Mouse (Mus musculus) spleen, adult 2 months (tissue): ENCODE results near the gene Pgd. TPM values are rescaled to one million over a fixed set of nuclear protein-coding genes. Genes with fewer than 3 reads are reported as not detected.

ENCODE experiments used
- DNase-seq, 2 experiments: peaks; one replicate each; pipeline versions ENCODE4 v3.0.0 to v3.0.0-alpha.2; 2012 to 2021; ENCODE audit warnings: low spot score in 2 of 2, low read depth in 1 of 2
- H3K27ac ChIP-seq: fragments of 200-500 bp; 2 replicates; pipeline ENCODE4 v1.5.1; 2012; ENCODE audit warnings: low read length, inconsistent platforms; ENCODE audit not compliant: insufficient read depth
- H3K27me3 ChIP-seq: fragments of 200-500 bp; 2 replicates; pipeline ENCODE4 v1.6.1; 2012; ENCODE audit warnings: mild to moderate bottlenecking, moderate library complexity, low read length, inconsistent platforms; ENCODE audit not compliant: control insufficient read depth, insufficient read depth
- H3K36me3 ChIP-seq: fragments of 200-500 bp; 2 replicates; pipeline ENCODE4 v1.6.1; 2012; ENCODE audit warnings: mild to moderate bottlenecking, low read length, inconsistent platforms; ENCODE audit not compliant: control insufficient read depth, insufficient read depth
- H3K4me1 ChIP-seq: fragments of 200-500 bp; 2 replicates; pipeline ENCODE4 v1.6.1; 2011; ENCODE audit warnings: inconsistent platforms; ENCODE audit not compliant: control insufficient read depth, insufficient read depth, insufficient read length
- H3K4me3 ChIP-seq: fragments of 200-500 bp; 2 replicates; pipeline ENCODE4 v1.5.1; 2011; ENCODE audit warnings: mild to moderate bottlenecking, inconsistent platforms; ENCODE audit not compliant: insufficient read depth, insufficient read length; ENCODE audit errors: extremely low read depth
- CTCF ChIP-seq: fragments of 200-500 bp; IDR thresholded peaks from 2 replicates; pipeline ENCODE4 v1.5.1; 2011; ENCODE audit warnings: mild to moderate bottlenecking, inconsistent platforms; ENCODE audit not compliant: insufficient read depth, insufficient read length, insufficient replicate concordance; ENCODE audit errors: extremely low read depth
- POLR2A ChIP-seq: fragments of 200-500 bp; IDR thresholded peaks from 2 replicates; pipeline ENCODE4 v1.6.1; 2011; ENCODE audit warnings: low read depth, low read length, inconsistent platforms
- WGBS: fragments of 180-500 bp; shearing (Covaris S2); methylation state at CpG from one replicate; pipeline ENCODE4 v1.1.7; 2018; 5-methylcytosine and 5-hydroxymethylcytosine counted together
- polyA plus RNA-seq: library from polyadenylated mRNA; depleted of rRNA; stranded (reverse); fragments of >200 nt; gene quantifications from 2 replicates; pipeline ENCODE4 v1.2.3, GENCODE M21; 2012

The Pgd gene
- polyA plus RNA-seq, 1 experiment: 62.3 TPM

DNA sequence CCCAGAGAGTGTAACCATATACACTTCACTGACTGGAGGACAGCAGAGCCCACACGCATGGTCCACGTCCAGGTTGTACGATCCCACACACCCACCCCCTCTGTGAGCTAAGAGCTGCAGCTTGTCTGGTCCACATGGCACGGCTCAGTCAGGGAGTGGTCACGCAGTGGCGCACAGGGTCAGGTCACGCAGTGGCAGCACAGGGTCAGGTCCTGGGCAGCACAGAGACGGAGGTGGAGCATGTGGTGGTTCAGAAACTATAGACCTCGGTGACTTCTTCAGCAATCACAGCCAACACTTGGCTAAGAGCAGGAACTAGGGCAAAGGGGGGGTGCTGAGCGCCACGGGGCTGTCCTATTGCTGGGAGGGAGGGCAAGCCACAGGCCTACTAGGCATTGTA, 16.3 kb downstream of the Pgd start:
- H3K27ac ChIP-seq: no peak overlapping the region
- H3K27me3 ChIP-seq: no peaks in the 10 kb centered on the region
- peaks cover 7% of the 10 kb centered on the region; the same call in 1 of the 2 replicates for H3K4me1 ChIP-seq
- no peak overlapping the region for H3K4me3 ChIP-seq
- 83% methylated on average over 11 of the region's 11 CpGs for WGBS
- H3K36me3 ChIP-seq: peaks cover 38% of the 10 kb centered on the region
- TF ChIP-seq POLR2A (no peak), CTCF (no peak)
- DNase-seq: no peak

GRCm38 (mm10) chr4:149149611-149150010, 17.0 kb downstream of the Pgd start:
- H3K27ac ChIP-seq: no peak overlapping the region
- peaks cover 33% of the 10 kb centered on the region for H3K36me3 ChIP-seq
- H3K4me1 ChIP-seq: peaks cover 7% of the 10 kb centered on the region; the same call in 1 of the 2 replicates
- TF ChIP-seq CTCF: no peak
- TF ChIP-seq POLR2A: no peak
- 92% methylated on average over 7 of the region's 7 CpGs for WGBS
- H3K4me3 ChIP-seq: no peak overlapping the region
- no peaks in the 10 kb centered on the region for H3K27me3 ChIP-seq
- no peak for DNase-seq

- no peaks in the 10 kb centered on the region for H3K27me3 ChIP-seq
- DNase-seq: no peak
- WGBS: 51% methylated on average over 9 of the region's 9 CpGs
- TF ChIP-seq CTCF (no peak), POLR2A (no peak)
- no peak overlapping the region for H3K27ac ChIP-seq
- H3K4me3 ChIP-seq: no peak overlapping the region
- H3K36me3 ChIP-seq: peaks cover 31% of the 10 kb centered on the region
- H3K4me1 ChIP-seq: peaks cover 7% of the 10 kb centered on the region; the same call in 1 of the 2 replicates
Observed at GRCm38 (mm10) chr4:149149196-149149595, 17.4 kb downstream of the Pgd start.

GRCm38 (mm10) chr4:149148084-149148483, 18.5 kb downstream of the Pgd start:
- DNase-seq: no peak
- peaks cover 7% of the 10 kb centered on the region; the same call in 1 of the 2 replicates for H3K4me1 ChIP-seq
- H3K27ac ChIP-seq: no peak overlapping the region
- peaks cover 24% of the 10 kb centered on the region for H3K36me3 ChIP-seq
- no peak for TF ChIP-seq CTCF
- TF ChIP-seq POLR2A: no peak
- no peaks in the 10 kb centered on the region for H3K27me3 ChIP-seq
- 77% methylated on average over 4 of the region's 4 CpGs for WGBS
- H3K4me3 ChIP-seq: no peak overlapping the region

- DNase-seq: no peak
- no peaks in the 10 kb centered on the region for H3K27me3 ChIP-seq
- WGBS: 57% methylated on average over 7 of the region's 7 CpGs
- no peak overlapping the region for H3K4me3 ChIP-seq
- H3K4me1 ChIP-seq: peaks cover 7% of the 10 kb centered on the region; the same call in 1 of the 2 replicates
- TF ChIP-seq CTCF: no peak
- TF ChIP-seq POLR2A: no peak
- peaks cover 19% of the 10 kb centered on the region for H3K36me3 ChIP-seq
- H3K27ac ChIP-seq: no peak overlapping the region
Observed at GRCm38 (mm10) chr4:149147528-149147927, 19.0 kb downstream of the Pgd start.

GRCm38 (mm10) chr4:149145151-149145550, 21.4 kb downstream of the Pgd start:
- WGBS: 94% methylated on average over 4 of the region's 4 CpGs
- Histone ChIP-seq H3K4me3 (no peak overlapping the region), H3K27me3 (no peaks in the 10 kb centered on the region), H3K36me3 (peaks cover 3% of the 10 kb centered on the region; the same call in 1 of the 2 replicates), H3K27ac (no peak overlapping the region), H3K4me1 (peaks cover 7% of the 10 kb centered on the region; the same call in 1 of the 2 replicates)
- no peak for DNase-seq
- TF ChIP-seq CTCF (no peak), POLR2A (no peak)

- peaks cover 7% of the 10 kb centered on the region; the same call in 1 of the 2 replicates for H3K4me1 ChIP-seq
- no peak overlapping the region for H3K27ac ChIP-seq
- 10% methylated on average over 3 of the region's 3 CpGs for WGBS
- no peak for TF ChIP-seq POLR2A
- TF ChIP-seq CTCF: peak; percentile 88; the same call in 1 of the 2 replicates
- H3K4me3 ChIP-seq: no peak overlapping the region
- no peaks in the 10 kb centered on the region for H3K36me3 ChIP-seq
- no peaks in the 10 kb centered on the region for H3K27me3 ChIP-seq
- DNase-seq: peak; percentile 54 to 71
Observed at GRCm38 (mm10) chr4:149144459-149144858, 22.1 kb downstream of the Pgd start.

GRCm38 (mm10) chr4:149143594-149143993, 23.0 kb downstream of the Pgd start:
- H3K36me3 ChIP-seq: no peaks in the 10 kb centered on the region
- H3K27ac ChIP-seq: no peak overlapping the region
- 27% methylated on average over 4 of the region's 4 CpGs for WGBS
- TF ChIP-seq CTCF (no peak), POLR2A (no peak)
- no peaks in the 10 kb centered on the region for H3K27me3 ChIP-seq
- no peak overlapping the region for H3K4me3 ChIP-seq
- DNase-seq: no peak
- H3K4me1 ChIP-seq: peaks cover 7% of the 10 kb centered on the region; the same call in 1 of the 2 replicates
